Mouse (Mus musculus) lung, adult 2 months (tissue): Measurements from ENCODE around the gene Rps24. TPM values are rescaled to one million over a fixed set of nuclear protein-coding genes. Genes with fewer than 3 reads are reported as not detected.

Experiments used
- DNase-seq: peaks from one replicate; pipeline ENCODE4 v3.0.0; 2022
- H3K4me1 ChIP-seq: fragments of 200-500 bp; 2 replicates; pipeline ENCODE4 v1.6.1; 2011; ENCODE audit warnings: low read length; ENCODE audit not compliant: control insufficient read depth, insufficient read depth
- H3K4me3 ChIP-seq: fragments of 200-500 bp; replicated peaks from 2 replicates; pipeline ENCODE3; 2011; ENCODE audit warnings: low read depth, mild to moderate bottlenecking, control low read depth, low read length; ENCODE audit errors: extremely low read depth
- CTCF ChIP-seq: fragments of 200-500 bp; IDR thresholded peaks from 2 replicates; pipeline ENCODE4 v1.5.1; 2011; ENCODE audit warnings: mild to moderate bottlenecking, low read length, control low read depth; ENCODE audit not compliant: insufficient read depth
- POLR2A ChIP-seq: fragments of 200-500 bp; IDR thresholded peaks from 2 replicates; pipeline ENCODE4 v1.6.1; 2011; ENCODE audit warnings: low read depth, mild to moderate bottlenecking, control low read depth, low read length, borderline replicate concordance; ENCODE audit errors: extremely low read depth
- WGBS: fragments of 180-500 bp; shearing (Covaris S2); methylation state at CpG from one replicate; pipeline ENCODE4 v1.1.7; 2018; 5-methylcytosine and 5-hydroxymethylcytosine counted together
- polyA plus RNA-seq: library from polyadenylated mRNA; depleted of rRNA; stranded (reverse); fragments of >200 nt; gene quantifications from 2 replicates; pipeline ENCODE4 v1.2.3, GENCODE M21; 2012; rRNA removed

The Rps24 gene
- polyA plus RNA-seq, 1 experiment: 545 TPM

- H3K4me1 ChIP-seq: no peaks in the 10 kb centered on the region
- DNase-seq: no peak
- H3K4me3 ChIP-seq: no peak overlapping the region
- TF ChIP-seq CTCF (no peak), POLR2A (no peak)
- WGBS: 65% methylated on average over 4 of the region's 4 CpGs
Measured at GRCm38 (mm10) chr14:24542901-24543300, 56.0 kb downstream of the Rps24 start.

- TF ChIP-seq POLR2A (no peak), CTCF (0 out of 2 replicates have a peak, but pooled peaks have one; percentile 14)
- peak; percentile 32 for DNase-seq
- WGBS: 30% methylated on average over 2 of the region's 2 CpGs
- H3K4me1 ChIP-seq: no peaks in the 10 kb centered on the region
- H3K4me3 ChIP-seq: no peak overlapping the region
Measured at GRCm38 (mm10) chr14:24544057-24544456, 57.1 kb downstream of the Rps24 start.

Other genes with a start within 250 kb of the Rps24 start
- gene Dlg5, start 241.2 kb upstream of the Rps24 start, polyA plus RNA-seq: 31.7 and 35.3 TPM in 2 replicates
- gene E330034G19Rik, start 193.9 kb upstream of the Rps24 start, polyA plus RNA-seq: not detected in 2 replicates
- 5.5 and 7.4 TPM in 2 replicates for gene Polr3a, start 67 bp upstream of the Rps24 start, polyA plus RNA-seq